Mouse (Mus musculus): ENCODE data around the gene Dennd5a. TPM values are rescaled to one million over a fixed set of nuclear protein-coding genes. Genes with fewer than 3 reads are reported as not detected.

Gene Dennd5a
- total and polyA plus RNA-seq, 3 experiments: 118 to 174 (median 147) TPM

DNA sequence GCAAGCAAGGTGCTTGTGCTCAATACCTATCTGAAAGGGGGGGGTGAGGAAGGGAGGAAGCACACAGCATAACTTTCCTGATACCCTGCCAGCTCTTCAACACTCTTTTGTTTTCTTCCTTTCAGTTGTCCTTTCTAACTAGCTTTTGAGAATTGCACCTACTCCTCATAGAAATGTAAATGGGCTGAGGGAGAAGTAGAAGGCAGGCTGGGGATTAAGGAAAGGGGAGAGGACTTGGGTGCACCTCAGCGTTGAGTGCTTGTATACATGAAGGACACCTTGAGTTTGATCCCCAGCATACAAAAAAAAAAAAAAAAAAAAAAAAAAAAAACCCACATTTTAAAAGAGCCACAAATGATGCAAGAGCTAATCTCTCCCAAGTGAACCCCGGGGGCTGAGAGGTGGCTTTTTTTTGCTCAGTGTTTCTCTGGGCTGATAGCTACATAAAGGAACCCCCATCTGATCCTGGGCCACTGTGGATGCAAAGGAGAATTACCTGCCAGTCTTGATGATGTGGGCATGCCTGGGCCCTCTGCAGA is 78.6 kb downstream of the Dennd5a start:
- no peak for DNase-seq

DNA sequence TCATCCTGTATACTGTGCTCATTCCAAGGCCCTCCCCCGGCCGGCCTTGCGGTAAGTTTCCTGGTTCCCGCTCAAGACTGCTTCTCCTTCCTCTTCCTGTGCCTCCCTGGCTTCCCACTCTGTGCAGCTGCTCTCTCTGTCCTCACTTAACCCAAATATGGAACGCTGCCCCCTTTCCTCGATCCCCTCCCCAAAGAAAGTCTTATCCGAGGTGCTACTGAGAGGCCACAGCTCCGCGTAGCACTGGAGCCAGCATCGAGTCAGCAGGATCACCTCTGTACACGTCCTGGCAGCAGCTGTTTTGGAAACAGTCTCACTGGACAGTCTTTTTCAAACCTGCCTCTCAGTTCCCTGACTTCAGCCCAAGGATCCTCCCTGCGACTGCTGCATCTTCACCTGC is 81.1 kb downstream of the Dennd5a start:
- no peak for DNase-seq

DNA sequence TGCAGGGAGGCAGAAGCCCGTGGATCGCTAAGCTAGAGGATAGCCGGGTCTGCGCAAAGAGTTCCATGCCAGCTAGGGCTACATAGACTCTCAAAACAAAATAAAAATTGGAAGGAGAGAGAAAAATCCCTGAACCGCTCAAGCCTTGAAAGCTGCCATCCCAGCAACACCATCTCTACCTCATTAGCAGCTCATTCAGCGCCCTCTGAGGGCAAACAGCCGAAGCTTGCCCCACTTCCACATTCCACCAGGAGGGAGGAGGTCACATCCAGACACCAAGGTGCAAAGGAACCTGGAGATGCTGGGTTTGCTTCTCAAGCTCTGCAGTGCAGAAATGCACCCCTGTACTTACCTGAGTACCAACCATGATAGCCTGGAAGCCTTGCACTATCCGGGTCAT is 84.2 kb downstream of the Dennd5a start:
- no peak for DNase-seq

DNA sequence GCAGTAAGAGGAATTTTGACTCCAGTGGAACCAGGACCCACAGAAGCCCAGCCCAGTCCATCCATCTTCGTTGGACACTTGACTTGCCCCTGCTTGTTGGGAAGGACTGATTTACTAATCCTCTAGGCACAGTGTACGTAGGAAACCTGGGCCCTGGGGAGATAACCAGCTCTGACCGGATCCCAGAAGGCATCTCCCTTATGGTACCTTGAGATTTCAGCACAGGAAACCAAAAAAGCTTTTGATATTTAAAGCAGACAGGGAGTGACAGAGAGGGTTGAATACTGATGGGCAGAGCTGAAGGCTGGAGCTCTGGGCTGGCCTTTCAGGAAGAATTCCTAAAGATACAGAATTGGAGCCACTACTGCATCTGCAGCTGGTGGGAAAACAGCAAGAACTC is 84.7 kb downstream of the Dennd5a start:
- DNase-seq: no peak

DNA sequence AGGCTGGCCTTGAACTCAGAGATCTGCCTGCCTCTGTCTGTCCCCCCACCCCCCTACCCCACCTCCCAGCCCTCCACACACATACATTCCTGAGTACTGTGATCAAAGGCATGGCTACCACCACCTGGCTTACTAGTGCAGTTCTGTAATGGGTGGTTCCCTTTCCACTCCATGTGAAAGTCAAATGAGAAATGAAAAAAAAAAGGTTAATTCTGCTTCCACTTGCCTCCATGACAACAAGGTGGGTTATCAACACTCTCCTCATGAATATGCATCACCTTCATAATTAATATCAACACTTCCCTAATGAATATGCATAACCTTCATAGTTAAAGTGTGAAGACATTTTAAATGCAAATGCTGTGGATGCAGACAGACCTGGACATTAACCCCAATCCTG is 85.2 kb downstream of the Dennd5a start:
- DNase-seq: no peak

DNA sequence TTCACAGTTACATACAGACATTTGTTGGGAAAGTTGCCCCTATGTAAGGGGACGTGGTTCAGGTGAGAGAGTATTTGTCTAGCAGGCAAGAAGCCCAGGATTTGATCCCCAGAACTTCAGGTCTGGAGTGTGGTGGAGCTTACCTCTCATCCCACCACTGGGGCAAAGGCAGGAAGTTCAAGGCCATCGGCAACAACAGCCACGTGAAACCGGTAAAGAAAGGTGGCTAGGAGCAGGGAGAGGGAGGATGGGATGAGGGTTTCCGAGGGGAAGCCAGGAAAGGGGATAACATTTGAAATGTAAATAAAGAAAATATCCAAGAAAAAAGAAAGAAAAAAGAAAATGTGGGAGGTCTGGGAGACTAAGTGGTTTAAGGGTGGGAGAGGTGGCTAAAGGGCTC is 87.1 kb downstream of the Dennd5a start:
- no peak for DNase-seq

DNA sequence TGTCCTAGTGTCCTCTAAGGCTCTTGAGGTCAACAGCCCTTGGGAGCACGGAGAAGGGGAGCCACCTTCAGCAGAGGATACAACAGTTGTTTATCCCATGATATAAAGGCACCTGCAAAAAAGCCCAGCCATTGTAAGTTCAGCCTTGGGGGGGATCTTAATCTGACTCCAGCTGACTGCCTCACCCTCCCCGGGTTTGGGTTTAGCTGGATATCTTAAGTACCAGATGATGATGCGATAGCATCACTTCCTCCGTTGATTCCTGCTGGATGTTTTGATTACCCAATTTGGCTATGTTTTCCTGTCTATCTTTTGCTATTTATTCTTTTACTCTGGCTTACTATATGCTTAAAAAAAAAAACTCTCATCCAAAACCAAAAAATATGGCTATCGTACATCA is 89.0 kb downstream of the Dennd5a start:
- DNase-seq: no peak

DNA sequence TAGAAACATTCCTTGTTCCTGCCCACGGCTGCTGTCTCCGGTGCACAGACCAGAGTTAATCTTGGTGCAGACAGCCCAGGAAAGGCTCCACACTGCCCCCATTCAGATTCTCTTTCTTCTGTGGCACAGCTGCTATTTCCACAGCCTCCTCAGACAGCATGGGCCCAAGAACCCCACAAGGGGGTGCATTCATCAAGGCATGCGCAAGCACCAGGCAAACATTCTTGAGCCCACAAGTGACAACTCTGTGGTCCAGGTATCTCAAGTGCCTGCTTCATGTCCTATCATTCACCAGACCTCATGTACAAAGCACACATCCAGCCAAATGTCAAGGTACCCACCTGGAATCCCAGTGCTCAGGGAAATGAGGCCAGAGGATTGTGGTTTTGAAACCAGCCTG is 91.8 kb downstream of the Dennd5a start:
- no peak for DNase-seq

DNA sequence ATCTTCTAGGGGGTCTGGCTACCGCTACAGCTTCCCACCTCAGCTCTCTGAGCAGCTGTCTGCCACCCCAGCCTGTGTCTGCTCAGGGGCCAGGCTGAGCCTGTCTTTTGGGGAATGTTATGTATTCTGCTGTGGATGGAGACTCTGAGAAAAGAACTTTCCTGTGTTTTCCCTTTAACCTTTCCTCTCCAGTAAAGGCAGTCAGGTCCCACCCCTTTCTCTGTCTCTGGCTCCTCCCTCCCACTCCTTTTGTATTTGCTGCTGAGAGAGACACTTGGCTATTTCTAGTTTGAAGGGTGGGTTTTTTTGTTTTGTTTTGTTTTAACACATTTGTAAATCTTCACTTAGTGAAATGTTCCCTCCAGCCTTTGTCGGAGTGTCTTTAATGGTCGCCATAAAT is 93.6 kb downstream of the Dennd5a start:
- DNase-seq: no peak

DNA sequence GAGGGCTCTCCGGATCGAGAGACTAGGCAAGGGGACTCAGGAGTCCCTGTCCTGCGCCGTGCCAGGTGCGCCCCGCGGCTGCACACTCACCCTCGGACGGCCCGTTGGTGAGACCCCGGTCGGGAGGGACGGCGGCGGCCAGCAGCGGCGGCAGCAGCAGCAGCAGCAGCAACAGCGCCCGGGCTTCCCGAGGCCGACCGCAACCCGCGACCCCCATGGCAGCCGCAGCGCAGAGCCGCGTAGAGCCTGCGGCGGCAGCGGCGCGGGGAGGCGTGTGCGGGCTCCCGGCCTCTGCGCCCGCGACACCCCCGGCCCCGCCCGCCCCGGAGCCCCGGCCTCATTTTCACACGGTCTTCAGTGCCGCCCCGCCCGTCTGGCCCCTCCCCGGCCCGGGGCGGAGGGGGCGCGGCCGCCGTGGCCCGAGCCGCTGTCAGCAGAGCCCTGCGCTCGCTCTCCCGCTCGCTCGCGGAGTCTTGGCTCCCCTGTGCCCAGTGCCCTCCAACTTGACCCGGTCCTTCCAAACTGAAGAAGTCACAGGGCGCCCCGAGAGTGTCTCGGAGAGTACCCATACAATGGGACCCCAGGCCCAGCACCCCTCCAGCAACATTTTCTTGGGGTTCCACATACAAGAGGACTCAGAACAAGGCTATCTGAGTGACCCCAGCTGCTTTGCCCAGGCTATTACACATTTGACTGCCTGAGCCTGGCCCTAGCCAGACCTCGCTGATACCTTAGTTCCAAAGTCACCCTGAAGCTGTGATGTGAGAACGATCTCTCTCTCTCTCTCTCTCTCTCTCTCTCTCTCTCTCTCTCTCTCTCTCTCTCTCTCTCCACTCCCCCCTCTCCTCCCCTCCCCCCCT is 94.7 kb downstream of the Dennd5a start, which contains the start of gene Scube2:
Gene Scube2 (minus strand): TSS at position 310 of the 860 bp plus-strand sequence.
- peak; percentile 49 for DNase-seq

DNA sequence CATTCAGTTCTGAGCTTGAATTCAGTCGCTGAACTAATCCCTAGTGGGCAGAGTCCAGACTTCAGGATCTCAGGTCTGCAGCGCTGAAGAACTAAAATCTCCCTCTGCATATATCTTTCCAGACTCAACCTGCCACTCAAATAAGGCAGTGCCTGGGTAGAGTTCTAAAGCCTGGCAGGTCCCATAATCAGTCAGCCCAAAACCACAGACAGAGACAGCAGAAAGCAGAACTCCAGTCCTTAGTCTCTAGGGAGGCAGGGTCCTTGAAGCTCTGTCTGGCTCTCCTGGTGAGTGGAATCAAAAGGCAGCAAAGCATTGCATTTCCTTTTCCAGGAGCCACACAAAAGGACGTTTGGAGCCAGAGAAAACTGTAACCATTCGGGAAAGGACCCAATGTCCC is 96.7 kb downstream of the Dennd5a start:
- no peak for DNase-seq

DNA sequence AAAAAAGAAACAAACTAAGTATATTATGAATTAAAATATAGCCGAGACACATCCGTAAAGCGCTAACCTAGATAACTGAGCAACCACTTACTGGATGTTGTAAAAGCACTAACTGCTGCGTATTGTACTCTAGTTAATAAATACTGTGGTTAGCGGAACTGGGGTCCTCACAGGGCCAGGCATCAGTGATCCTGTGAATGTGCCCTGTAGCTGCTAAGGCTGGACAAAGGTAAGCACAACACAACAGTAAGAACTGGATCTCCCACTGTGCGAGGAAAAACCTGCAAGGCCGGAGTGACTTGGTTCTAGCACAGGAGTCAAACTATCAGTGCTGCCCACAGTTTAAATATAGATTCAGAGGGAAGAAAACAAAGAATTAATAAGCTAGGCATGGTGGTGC is 100.1 kb downstream of the Dennd5a start:
- no peak for DNase-seq

DNA sequence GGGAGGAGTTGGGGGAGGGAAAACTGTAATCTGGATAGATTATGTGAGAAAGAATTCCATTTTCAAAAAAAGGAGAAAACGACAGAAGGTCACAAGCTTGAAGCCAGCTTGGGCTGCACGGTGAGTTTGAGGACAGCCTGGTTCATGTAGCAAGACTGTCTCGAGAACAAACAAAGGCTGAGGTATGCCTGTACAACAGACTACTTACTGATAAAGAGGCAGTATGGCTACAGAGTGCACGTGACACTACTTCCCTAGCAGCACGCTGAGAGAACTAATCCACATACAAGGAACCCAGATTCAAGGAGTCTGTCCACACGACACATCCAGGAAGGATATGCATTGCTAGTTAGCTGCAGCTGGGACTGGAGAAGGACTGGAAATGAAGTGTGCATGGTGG is 100.9 kb downstream of the Dennd5a start:
- DNase-seq: no peak

DNA sequence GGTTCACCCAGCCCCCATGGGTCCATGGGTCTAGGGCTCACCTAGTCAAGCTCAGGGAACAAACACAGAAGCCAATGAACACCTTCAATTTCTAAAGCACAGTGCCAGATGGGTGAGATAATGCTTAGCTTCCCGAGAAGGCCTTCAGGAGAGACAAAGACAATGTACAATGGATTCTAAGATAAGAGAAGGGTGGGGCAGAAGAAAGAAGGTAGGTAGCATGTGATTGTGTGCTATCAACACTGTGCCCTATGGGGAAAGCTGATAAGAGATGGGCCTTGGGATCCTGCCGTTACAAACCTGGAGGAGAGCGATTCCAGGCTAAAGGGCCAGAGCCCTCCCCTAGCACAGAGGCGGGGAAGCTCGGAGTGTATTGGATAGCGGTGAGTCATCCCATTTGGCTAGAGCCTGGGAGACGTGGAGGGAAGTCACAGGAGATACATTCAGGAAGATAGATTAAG is 107.5 kb downstream of the Dennd5a start:
- peak; percentile 65 for DNase-seq

DNA sequence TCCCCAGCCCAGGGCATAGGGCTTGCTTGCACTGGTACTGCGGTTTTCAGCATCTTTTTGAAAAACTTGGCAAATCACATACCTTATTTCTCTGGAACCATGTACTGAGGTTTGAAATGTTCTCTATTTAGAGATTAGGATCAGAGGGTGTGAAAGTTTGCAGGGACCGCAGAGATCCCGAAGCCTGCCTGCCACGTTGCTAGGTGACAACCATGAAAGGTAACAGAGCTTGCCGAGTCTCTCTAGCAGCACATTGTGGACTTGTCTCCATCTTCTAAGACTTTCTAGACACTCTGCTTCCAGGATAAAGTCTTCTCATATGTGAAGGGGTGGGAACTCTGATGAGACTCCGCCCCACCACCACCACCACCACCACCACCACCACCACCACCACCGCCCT is 108.3 kb downstream of the Dennd5a start:
- DNase-seq: no peak

DNA sequence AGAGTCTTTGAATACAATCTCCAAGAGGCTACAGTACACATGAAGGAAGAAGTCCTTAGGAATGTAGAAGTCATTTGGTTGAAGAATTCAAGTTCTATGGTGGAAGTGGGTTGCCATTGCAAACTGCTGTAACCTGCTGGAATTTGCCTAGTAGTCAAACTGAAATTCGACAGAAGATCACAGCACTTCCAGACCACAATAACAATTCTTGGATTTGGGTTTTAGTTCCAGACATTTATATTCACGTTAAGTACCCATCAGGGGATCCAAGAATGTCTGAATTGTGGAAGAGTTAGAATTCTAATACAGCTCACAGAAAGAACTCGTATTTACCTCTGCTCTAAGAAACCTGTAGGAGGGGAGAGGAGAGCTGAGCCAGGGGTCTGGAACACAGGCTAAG is 109.7 kb downstream of the Dennd5a start:
- DNase-seq: no peak

DNA sequence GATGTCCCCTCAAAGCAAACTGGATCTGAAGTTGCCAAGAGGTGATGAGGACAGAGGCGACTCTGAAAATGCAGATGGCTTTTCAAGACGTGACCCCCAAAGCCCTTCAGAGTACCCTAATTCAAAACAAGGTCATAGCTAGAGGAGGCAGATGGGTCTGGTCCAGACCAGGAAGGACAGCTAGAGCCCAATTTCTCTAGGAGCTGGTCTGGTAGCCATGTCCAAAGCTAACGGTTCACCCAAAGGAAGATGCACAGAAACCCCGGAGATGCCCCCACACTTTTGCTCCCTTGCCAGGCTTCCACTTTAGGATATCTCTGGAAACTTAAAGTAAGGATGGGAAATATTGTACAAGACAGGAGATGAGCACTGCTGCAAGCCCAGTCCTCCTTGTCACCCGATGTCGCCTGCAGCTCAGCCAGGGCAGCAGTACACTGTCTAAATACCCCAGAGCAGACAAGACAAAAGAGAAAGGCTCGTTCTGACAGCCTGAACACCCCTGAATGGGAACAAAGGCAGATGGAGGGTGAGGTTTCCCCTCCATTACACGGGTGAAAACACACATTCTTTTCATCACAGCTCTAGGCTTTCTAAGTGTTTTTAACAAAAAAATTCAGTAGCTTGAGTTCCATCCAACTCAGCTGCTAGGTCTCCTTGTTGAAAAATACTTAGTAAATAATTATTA is 110.4 kb downstream of the Dennd5a start:
- DNase-seq: no peak

DNA sequence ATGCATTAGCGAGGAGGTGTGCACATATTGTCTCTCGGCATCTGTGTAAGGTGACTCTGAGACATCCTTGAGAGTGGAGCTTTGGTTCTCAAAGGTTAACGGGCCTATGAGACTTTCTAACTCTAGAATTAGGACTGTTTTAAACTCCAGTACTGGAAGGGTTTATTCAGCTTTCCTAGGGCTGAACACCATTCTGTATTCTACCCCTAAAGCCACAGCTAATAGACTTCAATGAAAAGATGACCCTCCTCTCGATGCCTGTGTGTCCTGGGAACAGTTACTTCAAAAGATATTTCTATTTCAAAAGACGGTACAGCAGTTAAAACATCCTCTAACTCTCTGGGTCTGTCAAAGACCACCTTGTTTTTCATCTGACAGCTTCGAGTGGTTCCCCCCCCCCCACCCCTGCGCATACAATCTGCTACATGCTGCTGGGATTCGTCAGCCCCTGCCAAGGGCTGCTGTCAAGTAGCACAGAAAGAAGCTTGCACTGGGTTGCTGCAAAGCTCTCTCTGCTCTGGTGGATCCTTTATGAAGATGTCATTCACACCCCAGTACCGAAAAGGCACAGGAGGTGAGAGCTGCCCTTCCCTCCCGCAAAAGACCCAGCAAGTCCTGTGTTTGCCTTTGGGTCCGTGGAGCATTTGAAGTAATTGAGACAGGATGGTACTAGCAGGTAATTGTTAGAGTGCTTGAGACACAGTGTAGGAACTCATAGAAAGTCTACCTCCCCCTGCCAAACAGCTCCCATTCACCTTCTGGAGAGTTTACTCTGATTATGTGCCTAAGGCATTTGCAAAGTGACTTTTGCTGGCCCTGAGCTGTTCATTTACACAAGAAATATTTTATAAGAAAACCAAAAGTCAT is 111.2 kb downstream of the Dennd5a start:
- no peak for DNase-seq

DNA sequence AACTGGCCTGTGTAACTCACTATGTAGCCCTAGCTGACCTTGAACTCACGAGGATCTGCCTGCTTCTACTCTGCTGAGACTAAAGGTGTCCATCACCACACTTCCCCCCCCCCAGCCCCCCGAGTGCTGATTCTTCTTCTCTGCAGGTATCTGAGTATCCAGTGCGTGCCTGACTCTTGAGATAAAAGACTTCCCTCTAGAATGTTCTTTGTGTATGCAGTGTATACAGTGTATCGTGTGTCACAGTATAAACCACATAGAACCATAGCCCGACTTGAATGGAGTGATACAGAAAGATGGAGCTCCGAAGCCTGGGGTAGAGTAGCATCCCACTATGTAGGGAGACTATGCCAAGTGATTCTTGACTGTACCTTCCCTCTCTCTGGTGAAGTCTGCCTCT is 116.2 kb downstream of the Dennd5a start:
- DNase-seq: no peak

All from adrenal gland, adult 2 months (tissue).